Mouse (Mus musculus): ENCODE data around the gene Fam214b.

The Fam214b gene

GRCm38 (mm10) chr4:43045659-43046302, at the start of gene Fam214b:
Gene Fam214b, minus strand, starts transcription at chr4:43046220.
- DNase-seq (ENCODE audit: low read depth, low spot score) = peak; percentile 92

- no peak for DNase-seq (ENCODE audit: low read depth, low spot score)
Observed at GRCm38 (mm10) chr4:43091183-43091582, 45.2 kb upstream of the Fam214b start.

- DNase-seq (ENCODE audit: low read depth, low spot score) = no peak
Observed at GRCm38 (mm10) chr4:43089950-43090349, 43.9 kb upstream of the Fam214b start.

GRCm38 (mm10) chr4:43082458-43082857, 36.4 kb upstream of the Fam214b start:
- DNase-seq (ENCODE audit: low read depth, low spot score) = no peak

GRCm38 (mm10) chr4:43078071-43078718, 32.2 kb upstream of the Fam214b start:
- DNase-seq (ENCODE audit: low read depth, low spot score) = no peak

GRCm38 (mm10) chr4:43074923-43075322, 28.9 kb upstream of the Fam214b start:
- no peak for DNase-seq (ENCODE audit: low read depth, low spot score)

DNA sequence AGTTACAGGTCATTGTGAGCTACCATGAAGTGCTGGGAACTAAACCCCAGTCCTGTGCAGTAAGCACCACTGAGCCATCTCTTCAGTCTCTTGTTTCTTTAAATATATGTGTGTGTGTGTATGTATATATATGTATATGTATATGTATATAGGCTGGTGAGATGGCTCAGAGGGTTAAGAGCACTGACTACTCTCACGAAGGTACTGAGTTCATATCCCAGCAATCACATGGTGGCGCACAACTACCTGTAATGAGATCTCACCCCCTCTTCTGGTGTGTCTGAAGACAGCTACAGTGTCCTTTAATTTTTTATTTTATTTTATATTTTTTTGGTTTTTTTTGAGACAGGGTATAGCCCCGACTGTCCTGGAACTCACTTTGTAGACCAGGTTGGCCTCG, 19.5 kb upstream of the Fam214b start:
- DNase-seq (ENCODE audit: low read depth, low spot score) = no peak

DNA sequence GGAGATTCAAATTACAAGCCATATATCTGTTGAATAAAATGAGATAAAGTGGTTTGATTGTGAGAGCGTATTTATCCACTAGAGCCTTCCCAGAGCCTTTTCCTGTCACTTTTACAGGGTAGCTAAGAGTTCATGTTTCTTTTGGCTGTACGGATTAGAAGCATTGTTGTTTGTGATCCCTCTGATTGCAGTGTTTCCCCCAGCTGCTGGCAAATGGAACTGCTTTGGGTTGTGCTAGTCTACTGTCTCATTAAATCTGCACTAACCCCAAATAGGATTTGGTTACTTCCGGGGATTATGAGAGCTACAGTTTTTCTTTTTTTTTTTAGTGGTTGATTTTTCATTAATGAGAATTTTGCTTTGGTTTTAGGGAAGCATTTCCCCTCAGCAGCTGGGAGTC, 14.3 kb upstream of the Fam214b start:
- DNase-seq (ENCODE audit: low read depth, low spot score) = no peak

DNA sequence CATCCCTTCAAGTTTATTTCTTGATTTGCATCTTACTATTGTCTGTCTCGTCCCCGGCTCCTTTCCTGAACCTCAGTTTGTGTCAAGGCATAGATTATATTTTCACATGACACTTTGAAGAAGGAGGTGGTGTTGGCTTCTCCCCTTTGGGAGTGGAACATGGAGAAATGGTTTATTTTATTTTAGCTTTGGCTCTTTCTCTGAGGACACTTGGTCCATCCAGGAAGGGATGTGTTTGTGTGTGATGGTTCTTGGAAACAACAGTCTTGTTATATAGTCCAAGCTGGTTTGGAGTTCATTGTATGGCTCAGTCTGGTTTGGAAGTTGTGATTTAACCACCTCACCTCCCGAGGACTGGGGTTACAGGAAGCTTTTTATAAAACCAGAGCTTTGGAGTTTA, 13.7 kb upstream of the Fam214b start:
- DNase-seq (ENCODE audit: low read depth, low spot score) = no peak

- peak; percentile 90 for DNase-seq (ENCODE audit: low read depth, low spot score)
Observed at GRCm38 (mm10) chr4:43058753-43059654, 13.0 kb upstream of the Fam214b start, which contains the start of gene Unc13b. Gene Unc13b, plus strand, starts transcription at chr4:43058953.

- DNase-seq (ENCODE audit: low read depth, low spot score) = no peak
Observed at GRCm38 (mm10) chr4:43058392-43058752, 12.4 kb upstream of the Fam214b start.

DNA sequence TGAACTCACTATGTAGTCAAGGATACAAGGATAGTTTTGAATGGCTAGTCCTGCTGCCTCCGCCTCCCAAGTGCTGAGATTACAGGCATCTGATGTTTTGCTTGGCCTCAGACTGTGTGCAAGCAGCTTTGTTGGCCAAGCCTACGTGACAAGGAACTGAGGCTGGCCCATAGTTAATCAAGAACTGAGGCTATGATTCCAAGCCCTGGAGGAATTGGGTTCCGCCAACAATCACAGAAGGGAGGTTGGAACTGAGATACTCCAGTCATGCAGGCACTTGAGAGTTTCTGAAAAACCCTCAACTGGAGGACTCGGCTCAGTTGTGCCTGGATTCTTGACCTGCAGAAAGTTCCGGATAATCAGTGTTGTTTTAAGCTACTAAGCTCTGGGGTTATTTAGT, 11.6 kb upstream of the Fam214b start:
- DNase-seq (ENCODE audit: low read depth, low spot score) = no peak

GRCm38 (mm10) chr4:43052627-43053026, 6.6 kb upstream of the Fam214b start:
- no peak for DNase-seq (ENCODE audit: low read depth, low spot score)

GRCm38 (mm10) chr4:43047231-43047630, 1.2 kb upstream of the Fam214b start:
- peak; percentile 77 for DNase-seq (ENCODE audit: low read depth, low spot score)

GRCm38 (mm10) chr4:43046607-43047006, 587 bp upstream of the Fam214b start:
- DNase-seq (ENCODE audit: low read depth, low spot score) = no peak

DNA sequence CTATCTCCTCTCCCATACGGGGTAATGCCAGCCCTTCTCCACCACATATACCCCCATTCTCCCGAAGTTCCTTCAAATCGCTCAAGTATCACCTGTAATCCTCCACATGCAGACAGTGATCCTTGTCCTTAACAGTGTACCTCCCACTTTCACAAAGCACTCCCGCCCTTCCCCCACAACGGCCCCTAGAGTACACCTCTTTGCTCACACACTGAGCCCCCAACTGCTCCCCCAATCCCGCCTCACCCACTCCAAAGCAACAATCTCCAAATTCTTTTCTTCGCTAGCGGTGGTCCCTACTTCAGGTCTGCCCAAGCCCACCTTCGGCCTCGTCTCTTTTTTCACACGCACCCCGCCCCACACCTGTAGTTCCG, 748 bp downstream of the Fam214b start:
- no peak for DNase-seq (ENCODE audit: low read depth, low spot score)

DNA sequence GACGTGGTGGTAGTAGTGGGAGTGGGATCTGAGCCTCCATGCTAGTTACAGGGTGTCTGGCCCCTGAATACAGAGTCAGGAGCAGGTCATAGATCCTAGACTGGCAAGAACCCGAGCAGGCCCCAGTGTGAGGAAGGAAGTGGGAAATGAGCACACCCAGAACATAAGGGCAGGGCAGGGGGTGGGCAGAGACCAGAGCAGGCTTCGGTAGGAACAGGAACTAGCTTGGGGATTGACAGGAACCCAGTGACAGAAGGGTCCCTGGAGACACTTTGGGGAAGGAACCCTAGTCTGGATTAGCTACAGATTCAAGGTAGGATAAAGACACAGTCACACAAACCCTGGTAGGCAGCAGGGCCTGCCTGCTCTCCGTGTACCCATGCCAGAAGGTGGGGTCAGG, 1.3 kb downstream of the Fam214b start:
- no peak for DNase-seq (ENCODE audit: low read depth, low spot score)

DNA sequence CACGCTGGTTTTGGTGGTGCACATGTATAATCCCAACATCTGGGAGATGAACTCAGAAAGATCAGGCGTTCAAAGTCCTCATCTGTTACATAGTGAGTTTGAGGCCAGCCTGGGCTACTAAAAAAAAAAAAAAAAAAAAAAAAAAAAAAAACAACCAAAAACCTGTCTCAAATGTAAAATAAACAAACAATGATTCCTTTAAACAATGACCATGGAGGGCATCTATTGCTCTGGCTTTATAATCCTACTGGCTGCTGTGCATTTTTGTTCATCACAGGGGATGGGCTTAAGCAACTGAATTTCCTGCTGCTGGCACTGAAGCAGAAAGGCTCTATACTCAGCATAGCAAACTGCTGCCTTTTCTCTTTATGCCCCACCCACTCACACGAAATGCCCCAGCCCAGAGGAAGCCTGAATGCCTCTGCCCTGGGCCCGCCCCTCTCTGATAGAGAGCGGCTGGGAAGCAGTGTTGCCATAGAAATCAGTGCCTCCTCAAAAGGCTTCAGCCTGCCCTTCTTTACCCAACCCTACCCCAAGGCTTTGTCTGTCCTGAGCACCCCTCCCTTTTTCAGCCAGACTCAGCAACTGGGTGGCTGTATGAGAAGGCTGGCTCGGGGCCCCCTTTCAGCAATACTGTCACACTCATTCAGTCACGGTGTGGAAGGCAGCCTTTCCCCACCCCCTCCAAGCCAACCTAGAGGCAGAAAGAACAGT, 2.2 kb downstream of the Fam214b start:
- no peak for DNase-seq (ENCODE audit: low read depth, low spot score)

GRCm38 (mm10) chr4:43040881-43041547, 5.0 kb downstream of the Fam214b start:
- DNase-seq (ENCODE audit: low read depth, low spot score) = no peak

DNA sequence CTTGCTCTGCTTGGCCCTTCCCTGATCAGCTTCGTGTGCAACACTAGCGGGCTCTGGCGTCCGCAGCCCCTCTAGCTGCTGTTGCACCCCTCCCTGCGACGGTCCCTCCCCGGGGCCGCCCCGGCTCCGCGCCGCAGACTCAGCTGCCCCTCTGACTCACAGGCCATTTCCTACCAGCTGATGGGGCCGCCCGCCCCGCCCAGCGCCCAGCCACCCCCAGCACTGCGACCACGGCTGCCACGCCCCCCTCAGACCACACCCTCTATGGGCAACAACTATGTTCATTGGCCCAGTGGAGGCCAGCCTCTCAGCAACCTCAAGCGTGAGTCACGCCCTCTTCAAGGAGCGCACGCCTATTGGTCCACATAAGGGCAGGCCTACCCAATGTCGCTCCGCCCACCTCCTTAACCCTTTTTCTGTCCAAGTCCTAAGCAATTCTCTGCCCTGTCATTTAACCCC, 5.9 kb downstream of the Fam214b start:
- DNase-seq (ENCODE audit: low read depth, low spot score) = peak; percentile 90

DNA sequence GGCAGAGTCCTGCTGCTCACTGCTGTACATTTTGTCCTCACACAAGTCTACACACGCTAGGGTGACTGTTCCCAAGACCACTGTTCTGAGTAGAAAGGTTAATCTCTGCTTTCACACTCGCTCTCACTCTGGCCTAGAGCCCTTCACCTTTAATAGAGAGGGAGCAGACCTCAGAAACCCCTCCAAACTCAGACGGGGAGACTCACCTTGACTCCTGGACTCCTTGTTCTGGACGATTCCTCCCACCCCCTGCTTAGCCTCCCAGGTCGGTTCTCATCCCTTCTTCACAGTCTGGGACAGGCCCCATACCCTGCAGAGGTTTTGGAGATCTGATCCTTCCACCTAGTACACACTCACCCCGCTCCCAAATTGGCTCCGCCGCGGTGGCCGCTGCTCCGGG, 6.4 kb downstream of the Fam214b start:
- no peak for DNase-seq (ENCODE audit: low read depth, low spot score)
